Mouse (Mus musculus) liver, embryonic 15.5 days (tissue): Measurements from ENCODE around the gene Mlst8. TPM values are rescaled to one million over a fixed set of nuclear protein-coding genes. Genes with fewer than 3 reads are reported as not detected.

Source experiments
- ATAC-seq: fragments of 200-750 bp; cut with Nextera tagmentation; 2 replicates; pipeline ENCODE4 v1.8.0; 2017; ENCODE audit warnings: moderate number of reproducible peaks, mild to moderate bottlenecking, moderate library complexity; ENCODE audit not compliant: insufficient read depth
- H3K27ac ChIP-seq: fragments of 300-500 bp; sonication (generic); replicated peaks from 2 replicates; pipeline ENCODE4 v1.5.1; 2015; ENCODE audit warnings: mild to moderate bottlenecking, inconsistent platforms
- H3K27me3 ChIP-seq: fragments of 300-500 bp; sonication (generic); 2 replicates; pipeline ENCODE4 v1.6.1; 2015; ENCODE audit warnings: mild to moderate bottlenecking, inconsistent platforms
- H3K36me3 ChIP-seq: fragments of 300-500 bp; sonication (generic); replicated peaks from 2 replicates; pipeline ENCODE4 v1.6.1; 2015; ENCODE audit warnings: moderate library complexity, mild to moderate bottlenecking, inconsistent platforms
- H3K4me1 ChIP-seq: fragments of 300-500 bp; sonication (generic); replicated peaks from 2 replicates; pipeline ENCODE4 v1.6.1; 2015; ENCODE audit warnings: inconsistent platforms
- H3K4me2 ChIP-seq: fragments of 300-500 bp; sonication (generic); 2 replicates; pipeline ENCODE4 v1.6.1; 2015; ENCODE audit warnings: moderate library complexity, mild to moderate bottlenecking, inconsistent platforms
- H3K4me3 ChIP-seq: fragments of 300-500 bp; sonication (generic); replicated peaks from 2 replicates; pipeline ENCODE4 v1.5.1; 2015; ENCODE audit warnings: mild to moderate bottlenecking, inconsistent platforms
- H3K9ac ChIP-seq: fragments of 300-500 bp; sonication (generic); 2 replicates; pipeline ENCODE4 v1.6.1; 2015; ENCODE audit warnings: moderate library complexity, mild to moderate bottlenecking, inconsistent platforms
- H3K9me3 ChIP-seq: fragments of 300-500 bp; sonication (generic); replicated peaks from 2 replicates; pipeline ENCODE4 v1.6.1; 2016; ENCODE audit warnings: inconsistent platforms
- WGBS: fragments of 180-500 bp; shearing (Covaris S2); methylation state at CpG from one replicate; pipeline ENCODE4 v1.1.7; 2015; ENCODE audit warnings: mixed read lengths; ENCODE audit not compliant: insufficient replicate concordance; 5-methylcytosine and 5-hydroxymethylcytosine counted together
- polyA plus RNA-seq: library from polyadenylated mRNA; unstranded; fragments of >200 nt; fragmentation: Nextera tagmentation; extraction: Ambion mirVana; gene quantifications from 2 replicates; pipeline ENCODE4 v1.2.1, GENCODE M21; 2015

Mlst8 gene
- polyA plus RNA-seq = 12.0 and 13.6 TPM in 2 replicates

- peak within 1 kb of the TSS; percentile 93 for H3K4me3 ChIP-seq
- peak within 1 kb of the TSS; percentile 84 for H3K9ac ChIP-seq
- H3K27ac ChIP-seq = peak within 1 kb of the TSS; percentile 95
- peaks cover 35% of the 10 kb centered on the region for H3K4me1 ChIP-seq
- H3K4me2 ChIP-seq = peak within 1 kb of the TSS; percentile 80
- H3K9me3 ChIP-seq = no peaks in the 10 kb centered on the region
- under 1% methylated on average over 48 of the region's 48 CpGs for WGBS
- H3K36me3 ChIP-seq = peaks cover 44% of the 10 kb centered on the region
- 0 out of 2 replicates have a peak, but pooled peaks cover 3% of the 10 kb centered on the region for H3K27me3 ChIP-seq
- ATAC-seq = peak; percentile 94
Observed at GRCm38 (mm10) chr17:24478663-24479380, at the start of gene Mlst8. TSS of gene Mlst8 (minus strand) at chr17:24479078.

GRCm38 (mm10) chr17:24528560-24528918, 49.7 kb upstream of the Mlst8 start:
- peaks cover 72% of the 10 kb centered on the region for H3K4me1 ChIP-seq
- H3K4me2 ChIP-seq = peak overlapping the region; percentile 85
- H3K9ac ChIP-seq = peak overlapping the region; percentile 67
- H3K36me3 ChIP-seq = peaks cover 21% of the 10 kb centered on the region; the same call in 1 of the 2 replicates
- peak overlapping the region; percentile 84 for H3K27ac ChIP-seq
- ATAC-seq = no peak
- no peaks in the 10 kb centered on the region for H3K9me3 ChIP-seq
- peak overlapping the region; percentile 78 for H3K4me3 ChIP-seq
- WGBS = 0% methylated on average over 8 of the region's 8 CpGs
- H3K27me3 ChIP-seq = no peaks in the 10 kb centered on the region

- peak within 1 kb of the TSS; percentile 78 for H3K4me3 ChIP-seq
- H3K36me3 ChIP-seq = peaks cover 21% of the 10 kb centered on the region; the same call in 1 of the 2 replicates
- peak within 1 kb of the TSS; percentile 85 for H3K4me2 ChIP-seq
- no peaks in the 10 kb centered on the region for H3K9me3 ChIP-seq
- H3K27me3 ChIP-seq = no peaks in the 10 kb centered on the region
- peaks cover 66% of the 10 kb centered on the region for H3K4me1 ChIP-seq
- peak; percentile 95 for ATAC-seq
- peak within 1 kb of the TSS; percentile 83 for H3K9ac ChIP-seq
- peak within 1 kb of the TSS; percentile 84 for H3K27ac ChIP-seq
- under 1% methylated on average over 40 of the region's 40 CpGs for WGBS
Observed at GRCm38 (mm10) chr17:24527723-24528559, 49.1 kb upstream of the Mlst8 start, which contains the start of gene Traf7. TSS of gene Traf7 (minus strand) at chr17:24527938.

GRCm38 (mm10) chr17:24527315-24527714, 48.4 kb upstream of the Mlst8 start:
- H3K36me3 ChIP-seq = peaks cover 21% of the 10 kb centered on the region; the same call in 1 of the 2 replicates
- H3K27me3 ChIP-seq = no peaks in the 10 kb centered on the region
- H3K4me3 ChIP-seq = peak overlapping the region; percentile 78
- H3K4me1 ChIP-seq = peaks cover 60% of the 10 kb centered on the region
- H3K9me3 ChIP-seq = no peaks in the 10 kb centered on the region
- under 1% methylated on average over 18 of the region's 19 CpGs for WGBS
- H3K9ac ChIP-seq = peak overlapping the region; percentile 83
- peak overlapping the region; percentile 75 for H3K27ac ChIP-seq
- peak overlapping the region; percentile 78 for H3K4me2 ChIP-seq
- ATAC-seq = no peak

DNA sequence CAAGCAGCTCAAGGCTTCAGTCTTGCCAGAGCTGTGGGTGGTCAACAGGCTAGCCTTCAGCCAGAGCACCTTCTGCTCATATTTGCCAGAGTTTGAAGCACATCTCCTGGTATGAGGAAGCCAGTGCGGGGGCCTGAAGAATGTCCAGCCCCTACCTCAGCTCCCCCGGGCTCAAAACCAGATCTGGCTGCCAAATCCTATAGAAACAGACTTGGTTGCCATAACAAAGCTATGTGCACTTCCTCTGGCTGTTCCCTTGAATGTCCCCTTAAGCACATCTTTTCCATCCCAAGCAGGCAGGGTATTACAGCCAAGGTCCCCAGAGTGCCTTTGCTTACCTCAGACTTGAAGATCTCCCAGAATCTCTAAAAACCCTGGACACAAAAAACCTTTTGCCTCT, 45.9 kb upstream of the Mlst8 start:
- peaks cover 41% of the 10 kb centered on the region for H3K4me1 ChIP-seq
- no peaks in the 10 kb centered on the region for H3K9me3 ChIP-seq
- no peak overlapping the region for H3K9ac ChIP-seq
- H3K27ac ChIP-seq = no peak overlapping the region
- no peak for ATAC-seq
- no peaks in the 10 kb centered on the region for H3K27me3 ChIP-seq
- WGBS = 71% methylated on average over 2 of the region's 2 CpGs
- H3K4me3 ChIP-seq = no peak overlapping the region
- peaks cover 14% of the 10 kb centered on the region; the same call in 1 of the 2 replicates for H3K36me3 ChIP-seq
- no peak overlapping the region for H3K4me2 ChIP-seq

DNA sequence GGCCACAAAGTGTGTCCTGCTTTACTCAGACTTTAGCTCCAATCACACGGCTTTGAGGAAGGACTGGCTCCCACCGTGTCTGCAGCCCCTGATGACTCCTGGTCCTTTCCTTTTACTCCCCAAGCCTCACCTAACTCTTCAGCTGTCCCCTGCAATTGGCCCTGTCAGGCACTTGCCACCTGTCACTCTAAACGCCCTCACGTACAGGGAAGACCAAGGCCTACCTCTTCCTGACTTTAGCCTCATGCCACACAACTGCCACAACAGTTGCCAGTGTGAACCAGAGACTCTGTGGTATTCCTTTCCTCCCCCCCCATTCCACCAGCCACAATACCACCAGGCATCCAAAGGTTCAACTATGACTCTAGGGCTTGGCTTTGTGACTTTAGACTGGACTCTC, 41.6 kb upstream of the Mlst8 start:
- H3K27me3 ChIP-seq = no peaks in the 10 kb centered on the region
- 74% methylated on average over 4 of the region's 4 CpGs for WGBS
- H3K4me3 ChIP-seq = no peak overlapping the region
- H3K27ac ChIP-seq = no peak overlapping the region
- ATAC-seq = no peak
- peaks cover 44% of the 10 kb centered on the region for H3K36me3 ChIP-seq
- no peaks in the 10 kb centered on the region for H3K9me3 ChIP-seq
- no peak overlapping the region for H3K4me2 ChIP-seq
- peaks cover 8% of the 10 kb centered on the region; the same call in 1 of the 2 replicates for H3K4me1 ChIP-seq
- no peak overlapping the region for H3K9ac ChIP-seq

DNA sequence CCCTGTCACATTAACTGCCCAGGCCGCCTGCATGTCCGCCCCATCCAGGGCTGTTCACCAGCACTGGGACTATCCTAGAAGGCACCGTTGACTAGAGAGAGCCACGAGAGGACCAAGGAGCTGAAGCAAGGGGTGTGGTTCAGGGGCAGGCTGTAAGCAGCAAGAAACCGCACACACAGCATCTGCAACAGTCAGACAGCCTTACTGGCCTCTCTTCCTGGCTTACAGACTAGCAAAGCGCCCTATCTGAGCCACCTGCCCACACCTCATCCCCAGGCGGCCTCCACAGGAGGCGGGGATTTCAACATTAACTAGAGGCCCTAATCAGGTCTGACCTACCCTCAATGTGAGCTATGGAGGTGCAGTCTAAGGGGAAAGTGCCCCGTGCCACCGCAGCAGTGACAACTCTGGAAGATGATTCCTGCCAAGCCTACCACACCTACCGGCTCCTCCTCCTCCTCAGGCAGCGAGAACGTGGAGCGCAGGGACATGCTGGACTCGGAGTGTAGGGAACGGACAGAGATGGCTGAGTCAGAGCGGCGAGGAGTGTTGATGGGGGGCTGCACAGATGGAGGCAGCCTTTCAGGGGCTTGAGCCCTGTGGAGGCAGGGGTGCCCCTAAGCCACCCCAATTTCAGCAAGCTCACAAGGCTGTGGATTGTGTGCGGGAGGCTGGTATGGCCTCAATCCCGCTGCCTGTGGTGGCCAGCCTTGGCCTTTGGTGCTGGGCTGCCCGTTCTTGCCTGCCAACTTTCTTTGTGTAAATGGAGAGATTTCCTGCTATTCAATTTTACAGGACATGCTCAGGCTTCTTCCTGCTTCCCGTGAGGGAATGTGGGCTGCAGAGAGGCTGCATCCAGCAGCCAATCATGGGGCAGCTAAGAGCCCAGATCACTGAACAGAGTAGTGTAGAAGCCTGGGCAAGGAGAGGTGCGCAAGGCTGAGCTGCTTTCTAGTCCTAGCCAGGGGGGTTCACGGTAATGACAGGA, 35.7 kb upstream of the Mlst8 start:
- Histone ChIP-seq H3K9me3 (no peaks in the 10 kb centered on the region), H3K4me3 (no peak overlapping the region), H3K4me1 (no peaks in the 10 kb centered on the region; the same call in 1 of the 2 replicates), H3K27me3 (no peaks in the 10 kb centered on the region), H3K4me2 (no peak overlapping the region), H3K9ac (no peak overlapping the region), H3K27ac (0 out of 2 replicates have a peak overlapping the region, but pooled peaks have one; percentile 11), H3K36me3 (peaks cover 95% of the 10 kb centered on the region)
- peak; percentile 25; the same call in 1 of the 2 replicates for ATAC-seq
- 75% methylated on average over 24 of the region's 24 CpGs for WGBS

DNA sequence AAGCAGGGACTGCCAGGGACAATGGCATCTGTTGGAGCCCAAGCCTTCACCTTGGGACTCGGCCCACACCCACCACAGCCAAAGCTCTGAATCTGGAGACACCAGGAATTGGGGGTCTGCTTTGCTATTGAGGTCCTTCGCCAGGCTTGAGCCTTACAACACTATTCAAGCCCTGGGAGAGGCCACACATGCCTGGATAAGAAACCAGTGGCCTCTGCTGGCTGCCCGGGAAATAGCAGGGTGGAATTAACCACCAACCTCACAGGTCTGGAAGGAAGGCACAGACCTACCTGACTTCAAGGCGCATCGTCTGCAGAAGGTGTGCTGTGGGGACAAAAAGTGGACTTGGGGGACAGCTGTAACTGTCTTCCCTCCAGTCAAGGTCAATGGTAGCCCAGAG, 34.7 kb upstream of the Mlst8 start:
- 52% methylated on average over 5 of the region's 5 CpGs for WGBS

DNA sequence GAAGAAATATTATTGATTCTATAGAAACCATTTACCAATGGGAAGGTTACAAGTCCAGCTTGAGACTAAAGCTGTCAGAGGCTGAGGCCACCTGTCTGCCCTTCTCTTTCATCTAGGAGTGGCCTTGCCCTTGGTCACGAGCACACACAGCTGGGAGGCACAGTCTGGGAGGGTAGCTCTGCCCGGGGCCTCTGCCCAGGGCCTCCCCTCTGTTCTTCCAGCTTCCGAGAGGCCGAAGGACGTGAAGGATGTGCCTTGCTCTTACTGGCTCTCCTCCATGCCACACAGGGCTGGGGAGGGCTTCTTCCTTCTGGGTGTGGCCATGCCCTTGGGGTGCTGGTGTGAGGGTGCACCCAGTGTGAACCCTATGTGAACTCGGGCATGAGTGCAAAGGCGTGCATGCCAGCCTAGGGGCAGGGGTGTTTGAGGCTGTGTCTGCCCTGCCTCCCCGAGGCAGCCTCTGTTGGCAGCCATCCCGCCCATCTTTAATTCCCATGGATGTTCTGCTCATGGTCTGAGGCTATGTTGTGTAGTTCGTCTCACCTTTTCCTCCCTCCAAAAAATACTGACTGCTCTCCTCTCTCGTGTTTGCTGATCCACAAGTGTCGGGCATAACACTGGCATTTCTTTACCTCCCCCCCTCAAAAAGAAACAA, 29.1 kb upstream of the Mlst8 start:
- Histone ChIP-seq H3K36me3 (peaks cover 51% of the 10 kb centered on the region), H3K4me2 (no peak overlapping the region), H3K4me1 (peaks cover 18% of the 10 kb centered on the region), H3K27ac (no peak overlapping the region), H3K27me3 (no peaks in the 10 kb centered on the region), H3K4me3 (no peak overlapping the region), H3K9ac (no peak overlapping the region), H3K9me3 (no peaks in the 10 kb centered on the region)
- no peak for ATAC-seq
- WGBS = 77% methylated on average over 12 of the region's 12 CpGs

More for the DNA sequence above, 34.7 kb upstream of the Mlst8 start:
- no peak overlapping the region for H3K27ac ChIP-seq
- ATAC-seq = no peak
- H3K36me3 ChIP-seq = peaks cover 98% of the 10 kb centered on the region
- no peaks in the 10 kb centered on the region for H3K9me3 ChIP-seq
- H3K4me2 ChIP-seq = no peak overlapping the region
- no peak overlapping the region for H3K4me3 ChIP-seq
- H3K27me3 ChIP-seq = no peaks in the 10 kb centered on the region
- H3K4me1 ChIP-seq = no peaks in the 10 kb centered on the region; the same call in 1 of the 2 replicates
- no peak overlapping the region for H3K9ac ChIP-seq
